Comparison of ENCODE assay signal across 15 mouse cellular contexts in the genomic region with DNA sequence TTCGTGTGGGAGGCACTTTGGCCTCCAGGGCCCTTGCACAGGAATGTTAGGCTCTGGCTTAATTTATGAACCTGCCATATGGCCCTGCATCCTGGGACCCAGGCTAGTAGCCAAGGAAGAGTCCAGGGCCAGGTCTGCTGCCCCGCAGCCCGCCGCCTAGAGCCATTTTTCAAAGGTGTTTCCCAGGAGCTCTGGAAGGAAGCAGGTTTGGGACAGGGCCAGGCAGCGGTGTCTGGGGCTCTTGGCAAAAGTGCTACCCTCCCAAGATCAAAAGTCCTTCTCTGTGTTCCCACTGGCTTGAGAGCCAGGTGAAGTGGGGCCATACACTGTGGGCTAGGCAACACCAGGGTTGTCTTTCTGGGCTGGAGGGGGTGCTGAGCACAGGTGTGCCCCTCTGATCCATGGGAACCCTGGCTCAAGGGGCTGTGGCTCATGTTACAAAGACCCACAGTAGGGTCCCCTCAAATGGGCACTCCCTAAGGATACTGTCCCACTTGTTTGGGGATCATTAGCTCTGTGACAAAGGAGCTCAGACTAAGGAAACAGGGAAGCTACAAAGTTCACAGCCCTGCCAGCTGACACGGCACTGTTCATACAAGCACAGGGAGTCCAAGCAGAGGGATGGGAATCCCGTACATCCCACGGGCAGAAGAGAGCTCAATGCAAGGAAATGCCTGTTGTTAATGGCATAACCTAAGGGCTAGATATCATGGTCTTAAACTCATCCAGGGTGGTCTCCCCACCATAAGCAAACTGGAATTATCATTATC. TPM values are rescaled to one million over a fixed set of nuclear protein-coding genes. Genes with fewer than 3 reads are reported as not detected.
A peak's percentile ranks its signal among the peaks of the same experiment; 100 is the strongest.
DNase-seq lines count a peak whose midpoint lies in the region; ATAC-seq and TF ChIP-seq lines count a peak whose summit lies in the region.
"Had no signal": no experiment of that assay in that cellular context is flagged by ENCODE, and none has a peak within 500 bp of the region (broad histone marks: within the 10 kb centered on the region; RNA-seq: fewer than 3 reads in every experiment).

No protein-coding gene starts in this region.

- no peak overlapping the region for H3K27ac ChIP-seq in kidney, embryonic 16.5 days (ENCODE audit: low read length)
- no peak overlapping the region for H3K27ac ChIP-seq in lung, postnatal 0 days (ENCODE audit: low read length)
- no peak overlapping the region for H3K27ac ChIP-seq in forebrain, embryonic 13.5 days
- H3K27ac ChIP-seq: embryonic facial prominence, embryonic 15.5 days; liver, embryonic 15.5 days; stomach, postnatal 0 days had no signal

- no peak for TF ChIP-seq CTCF in lung, postnatal 0 days (IDR thresholded peaks at IDR 0.05)

- WGBS in kidney, embryonic 16.5 days: 35% methylated on average over 8 of the region's 8 CpGs
- WGBS in lung, postnatal 0 days: 42% methylated on average over 8 of the region's 8 CpGs
- WGBS in forebrain, embryonic 13.5 days: 69% methylated on average over 8 of the region's 8 CpGs

- TF ChIP-seq EP300 in lung, postnatal 0 days (IDR thresholded peaks at IDR 0.05): no peak

- no peaks in the 10 kb centered on the region for H3K9me3 ChIP-seq in kidney, embryonic 16.5 days (ENCODE audit: low read length)
- no peaks in the 10 kb centered on the region for H3K9me3 ChIP-seq in lung, postnatal 0 days (ENCODE audit: low read length)
- no peaks in the 10 kb centered on the region for H3K9me3 ChIP-seq in forebrain, embryonic 13.5 days (replicated peaks)
- H3K9me3 ChIP-seq: embryonic facial prominence, embryonic 15.5 days; liver, embryonic 15.5 days had no signal

- H3K4me1 ChIP-seq in kidney, embryonic 16.5 days (ENCODE audit: insufficient read depth, low read length): peaks cover 43% of the 10 kb centered on the region
- 0 out of 2 replicates have a peak, but pooled peaks cover 4% of the 10 kb centered on the region for H3K4me1 ChIP-seq in lung, postnatal 0 days (ENCODE audit: insufficient read depth, low read depth, low read length)
- no peaks in the 10 kb centered on the region for H3K4me1 ChIP-seq in forebrain, embryonic 13.5 days
- H3K4me1 ChIP-seq: liver, embryonic 15.5 days had no signal

- peak; percentile 72 for DNase-seq in cerebellum, adult 11 months
- DNase-seq in cerebellum, adult 9-11 months: peak; percentile 85
- DNase-seq in lung, postnatal 0 days (ENCODE audit: low spot score): peak; percentile 51
- DNase-seq in ovary, postnatal 10 days (ENCODE audit: low spot score): no peak
- DNase-seq in heart, postnatal 14 days: no peak
- DNase-seq: adrenal gland, postnatal 14 days had no signal

- H3K36me3 ChIP-seq in kidney, embryonic 16.5 days (ENCODE audit: insufficient read depth, low read length): no peaks in the 10 kb centered on the region
- no peaks in the 10 kb centered on the region; the same call in 1 of the 2 replicates for H3K36me3 ChIP-seq in lung, postnatal 0 days (ENCODE audit: insufficient read depth, low read length)
- H3K36me3 ChIP-seq in forebrain, embryonic 13.5 days (ENCODE audit: poor library complexity, severe bottlenecking): no peaks in the 10 kb centered on the region
- H3K36me3 ChIP-seq: embryonic facial prominence, embryonic 15.5 days; liver, embryonic 15.5 days had no signal

- ATAC-seq in cerebellum, adult (ENCODE audit: insufficient number of reproducible peaks, low FRiP score, low TSS enrichment): no peak
- ATAC-seq in kidney, embryonic 16.5 days (ENCODE audit: low FRiP score, low TSS enrichment): no peak
- peak; percentile 48 for ATAC-seq in lung, postnatal 0 days
- ATAC-seq in forebrain, embryonic 13.5 days: no peak
- ATAC-seq: intestine, postnatal 0 days had no signal

- H3K27me3 ChIP-seq in kidney, embryonic 16.5 days (ENCODE audit: insufficient read depth, low read length): no peaks in the 10 kb centered on the region
- no peaks in the 10 kb centered on the region for H3K27me3 ChIP-seq in lung, postnatal 0 days (replicated peaks; ENCODE audit: insufficient read depth, low read length)
- peaks cover 4% of the 10 kb centered on the region; the same call in 1 of the 2 replicates for H3K27me3 ChIP-seq in forebrain, embryonic 13.5 days
- H3K27me3 ChIP-seq: embryonic facial prominence, embryonic 15.5 days; liver, embryonic 15.5 days had no signal

- intact Hi-C loops in heart, postnatal 14 days (cut with DNase I): loop anchor here (5.0 kb wide), 2 partner anchors 123 to 208 kb away; no protein-coding TSS in a partner anchor

- H3K4me2 ChIP-seq in kidney, embryonic 16.5 days (replicated peaks; ENCODE audit: low read depth, low read length): no peak overlapping the region
- no peak overlapping the region for H3K4me2 ChIP-seq in lung, postnatal 0 days (replicated peaks; ENCODE audit: low read depth, low read length)
- H3K4me2 ChIP-seq in forebrain, embryonic 13.5 days: no peak overlapping the region
- H3K4me2 ChIP-seq: embryonic facial prominence, embryonic 15.5 days; liver, embryonic 15.5 days had no signal

- H3K4me3 ChIP-seq in kidney, embryonic 16.5 days (ENCODE audit: low read length): no peak overlapping the region
- H3K4me3 ChIP-seq in lung, postnatal 0 days (ENCODE audit: low read depth, low read length): no peak overlapping the region
- H3K4me3 ChIP-seq in forebrain, embryonic 13.5 days: no peak overlapping the region
- H3K4me3 ChIP-seq: embryonic facial prominence, embryonic 15.5 days; liver, embryonic 15.5 days had no signal

- H3K9ac ChIP-seq in kidney, embryonic 16.5 days (replicated peaks; ENCODE audit: low read length): 0 out of 2 replicates have a peak overlapping the region, but pooled peaks have one; percentile 5
- H3K9ac ChIP-seq in lung, postnatal 0 days (replicated peaks; ENCODE audit: low read depth): no peak overlapping the region
- no peak overlapping the region for H3K9ac ChIP-seq in forebrain, embryonic 13.5 days
- H3K9ac ChIP-seq: embryonic facial prominence, embryonic 15.5 days; liver, embryonic 15.5 days had no signal

RNA-seq across cellular contexts. Expression of gene 1810010D01Rik, which starts 32.0 kb away (rescaled TPM):
- 0.27 and 0.30 TPM in 2 replicates for polyA plus RNA-seq in kidney, embryonic 16.5 days (2015; fragmentation: Nextera tagmentation; extraction: Ambion mirVana)
- polyA plus RNA-seq in lung, postnatal 0 days (2015; fragmentation: Nextera tagmentation; extraction: Ambion mirVana): 0.73 and 0.94 TPM in 2 replicates
- polyA plus RNA-seq in forebrain, embryonic 13.5 days (2015; fragmentation: Nextera tagmentation; extraction: Ambion mirVana): 0.28 and 0.49 TPM in 2 replicates
- under 1 TPM in 1 of 2 experiments, not detected in 1; 0.43 TPM for total RNA-seq in heart, postnatal 14 days (2021)
- total RNA-seq: adrenal gland, postnatal 14 days; granulocyte monocyte progenitor cell, adult 5-6 weeks; heart, postnatal 25 days had no signal

RNA-seq across cellular contexts. Expression of gene Tpcn2, which starts 43.9 kb away (rescaled TPM):
- 11.4 and 12.2 TPM in 2 replicates for polyA plus RNA-seq in kidney, embryonic 16.5 days (2015; fragmentation: Nextera tagmentation; extraction: Ambion mirVana)
- polyA plus RNA-seq in lung, postnatal 0 days (2015; fragmentation: Nextera tagmentation; extraction: Ambion mirVana): 17.3 and 22.7 TPM in 2 replicates
- 3.8 and 4.1 TPM in 2 replicates for polyA plus RNA-seq in forebrain, embryonic 13.5 days (2015; fragmentation: Nextera tagmentation; extraction: Ambion mirVana)
- 1 to 10 TPM; 6.0 to 6.2 TPM for total RNA-seq in heart, postnatal 14 days (2021)

Comparison
In these comparisons a context has a peak if more than half of its experiments do, and no peak if none do; other contexts are left out.
1. DNase-seq: peak in cerebellum, adult 11 months (single experiment), cerebellum, adult 9-11 months (single experiment) and lung, postnatal 0 days (single experiment); none in ovary, postnatal 10 days (single experiment) and heart, postnatal 14 days (0 of 2).